Comparison of ENCODE assay signal across 9 mouse cellular contexts in genomic region chr2:164487115-164487527, GRCm38 (mm10). TPM values are rescaled to one million over a fixed set of nuclear protein-coding genes. Genes with fewer than 3 reads are reported as not detected.
DNase-seq lines count a peak whose midpoint lies in the region; ATAC-seq and TF ChIP-seq lines count a peak whose summit lies in the region.
"Had no signal": no experiment of that assay in that cellular context is flagged by ENCODE, and none has a peak within 500 bp of the region (broad histone marks: within the 10 kb centered on the region; RNA-seq: fewer than 3 reads in every experiment).

No protein-coding gene starts in this region.

- H3K27me3 ChIP-seq in kidney, adult 2 months (replicated peaks; ENCODE audit: control insufficient read depth, insufficient read depth, low read length): no peaks in the 10 kb centered on the region
- H3K27me3 ChIP-seq in Patski: no peaks in the 10 kb centered on the region
- peaks cover 47% of the 10 kb centered on the region for H3K27me3 ChIP-seq in hindbrain, embryonic 13.5 days
- peaks cover 53% of the 10 kb centered on the region for H3K27me3 ChIP-seq in midbrain, embryonic 12.5 days

- peak overlapping the region; percentile 100 for H3K4me2 ChIP-seq in hindbrain, embryonic 13.5 days
- H3K4me2 ChIP-seq in midbrain, embryonic 12.5 days (replicated peaks): peak overlapping the region; percentile 100

- H3K36me3 ChIP-seq in kidney, adult 2 months (ENCODE audit: control insufficient read depth, insufficient read depth, low read length): no peaks in the 10 kb centered on the region
- peaks cover 15% of the 10 kb centered on the region for H3K36me3 ChIP-seq in hindbrain, embryonic 13.5 days
- H3K36me3 ChIP-seq in midbrain, embryonic 12.5 days: peaks cover 7% of the 10 kb centered on the region; the same call in 1 of the 2 replicates

- H3K27ac ChIP-seq in kidney, adult 2 months (ENCODE audit: insufficient read depth, low read depth, low read length): peak overlapping the region; percentile 77
- no peak overlapping the region for H3K27ac ChIP-seq in hindbrain, embryonic 13.5 days
- no peak overlapping the region for H3K27ac ChIP-seq in midbrain, embryonic 12.5 days (replicated peaks)

- POLR2A ChIA-PET in Patski (lab: Charles Lee): interaction anchor here (1.3 to 1.7 kb wide), 2 partner anchors 22 to 24 kb away, joined by 4 to 6 read pairs; no protein-coding TSS in a partner anchor

- CTCF ChIA-PET in Patski (lab: Charles Lee): interaction anchor here (0.9 to 2.3 kb wide), 5 partner anchors 12 to 43 kb away, joined by 3 to 7 read pairs (median 4); no protein-coding TSS in a partner anchor

- H3K9ac ChIP-seq in hindbrain, embryonic 13.5 days: peak overlapping the region; percentile 79
- peak overlapping the region; percentile 64 for H3K9ac ChIP-seq in midbrain, embryonic 12.5 days (replicated peaks)

- no peak for TF ChIP-seq POLR2A in kidney, adult 2 months (IDR thresholded peaks at IDR 0.05; ENCODE audit: low read depth, low read length)

- peak overlapping the region; percentile 77 for H3K4me3 ChIP-seq in kidney, adult 2 months (ENCODE audit: insufficient read depth, low read depth, low read length)
- H3K4me3 ChIP-seq in hindbrain, embryonic 13.5 days: peak overlapping the region; percentile 77
- H3K4me3 ChIP-seq in midbrain, embryonic 12.5 days: peak overlapping the region; percentile 76

- peak; percentile 10 for ATAC-seq in Patski
- ATAC-seq in hindbrain, embryonic 13.5 days (ENCODE audit: low FRiP score): peak; percentile 10; the same call in 1 of the 2 replicates
- ATAC-seq in midbrain, embryonic 12.5 days (ENCODE audit: low FRiP score, low read depth): 0 out of 2 replicates have a peak, but pooled peaks have one; percentile 19

- DNase-seq in kidney, adult 2 months: no peak
- DNase-seq in kidney, postnatal 25 days: no peak
- no peak for DNase-seq in Patski (ENCODE audit: low read depth, low spot score)
- no peak for DNase-seq in urinary bladder, postnatal 25 days (ENCODE audit: low spot score)
- no peak for DNase-seq in cerebellum, adult 18-20 months
- no peak for DNase-seq in lung, postnatal 4 days

- H3K9me3 ChIP-seq in hindbrain, embryonic 13.5 days: no peaks in the 10 kb centered on the region
- no peaks in the 10 kb centered on the region for H3K9me3 ChIP-seq in midbrain, embryonic 12.5 days

- in situ Hi-C loops in Patski (cut with MboI; ENCODE audit: low pct_unique_long_range_greater_than_20kb): no loop called here

- no peaks in the 10 kb centered on the region; the same call in 1 of the 2 replicates for H3K4me1 ChIP-seq in kidney, adult 2 months (ENCODE audit: control insufficient read depth, insufficient read depth, low read length)
- H3K4me1 ChIP-seq in hindbrain, embryonic 13.5 days (replicated peaks): peaks cover 16% of the 10 kb centered on the region
- H3K4me1 ChIP-seq in midbrain, embryonic 12.5 days: peaks cover 18% of the 10 kb centered on the region

- 10% methylated on average over 11 of the region's 11 CpGs for WGBS in kidney, adult 2 months
- WGBS in hindbrain, embryonic 13.5 days: 9% methylated on average over 11 of the region's 11 CpGs
- 12% methylated on average over 11 of the region's 11 CpGs for WGBS in midbrain, embryonic 12.5 days

- no peak for TF ChIP-seq CTCF in kidney, adult 2 months (conservative IDR thresholded peaks at IDR 0.05; ENCODE audit: insufficient read depth, insufficient read length, low read depth, low read length)
- TF ChIP-seq CTCF in Patski (IDR thresholded peaks at IDR 0.05): no peak

RNA-seq across cellular contexts. Expression of gene Dbndd2, which starts 1.2 kb away (rescaled TPM):
- polyA plus RNA-seq in kidney, adult 2 months (2012; rRNA removed): 36.8 and 43.6 TPM in 2 replicates
- 48.8 TPM for polyA plus RNA-seq in Patski (2021)
- 12.0 and 13.8 TPM in 2 replicates for polyA plus RNA-seq in hindbrain, embryonic 13.5 days (2015; fragmentation: Nextera tagmentation; extraction: Ambion mirVana)
- 4.7 and 6.0 TPM in 2 replicates for polyA plus RNA-seq in midbrain, embryonic 12.5 days (2016; fragmentation: Nextera tagmentation; extraction: Ambion mirVana)

RNA-seq across cellular contexts. Expression of gene Pigt, which starts 10.2 kb away (rescaled TPM):
- polyA plus RNA-seq in kidney, adult 2 months (2012; rRNA removed): 101 and 123 TPM in 2 replicates
- polyA plus RNA-seq in Patski (2021): 136 TPM
- polyA plus RNA-seq in hindbrain, embryonic 13.5 days (2015; fragmentation: Nextera tagmentation; extraction: Ambion mirVana): 67.3 and 71.1 TPM in 2 replicates
- 46.2 and 48.7 TPM in 2 replicates for polyA plus RNA-seq in midbrain, embryonic 12.5 days (2016; fragmentation: Nextera tagmentation; extraction: Ambion mirVana)

RNA-seq across cellular contexts. Expression of gene Trp53tg5, which starts 13.6 kb away (rescaled TPM):
- 0.10 TPM in 1 of 2 replicates, not detected in the other for polyA plus RNA-seq in kidney, adult 2 months (2012; rRNA removed)
- 0.39 TPM for polyA plus RNA-seq in Patski (2021)
- polyA plus RNA-seq in hindbrain, embryonic 13.5 days (2015; fragmentation: Nextera tagmentation; extraction: Ambion mirVana): 0.18 TPM in 1 of 2 replicates, not detected in the other
- 0.19 TPM in 1 of 2 replicates, not detected in the other for polyA plus RNA-seq in midbrain, embryonic 12.5 days (2016; fragmentation: Nextera tagmentation; extraction: Ambion mirVana)
- polyA plus RNA-seq: large intestine, adult 2 months had no signal

RNA-seq across cellular contexts. Expression of gene Gm20458, which starts 26.4 kb away (rescaled TPM):
- 22.1 and 23.4 TPM in 2 replicates for polyA plus RNA-seq in kidney, adult 2 months (2012; rRNA removed)
- polyA plus RNA-seq in Patski (2021): 18.5 TPM
- 5.0 and 5.9 TPM in 2 replicates for polyA plus RNA-seq in hindbrain, embryonic 13.5 days (2015; fragmentation: Nextera tagmentation; extraction: Ambion mirVana)
- 3.8 and 6.9 TPM in 2 replicates for polyA plus RNA-seq in midbrain, embryonic 12.5 days (2016; fragmentation: Nextera tagmentation; extraction: Ambion mirVana)

RNA-seq across cellular contexts. Expression of gene Sys1, which starts 30.4 kb away (rescaled TPM):
- polyA plus RNA-seq in kidney, adult 2 months (2012; rRNA removed): 94.5 and 122 TPM in 2 replicates
- 55.1 TPM for polyA plus RNA-seq in Patski (2021)
- 84.3 and 85.3 TPM in 2 replicates for polyA plus RNA-seq in hindbrain, embryonic 13.5 days (2015; fragmentation: Nextera tagmentation; extraction: Ambion mirVana)
- 68.8 and 69.6 TPM in 2 replicates for polyA plus RNA-seq in midbrain, embryonic 12.5 days (2016; fragmentation: Nextera tagmentation; extraction: Ambion mirVana)
